Mouse (Mus musculus) kidney, adult 2 months (tissue): ENCODE measurements around the gene Atg7. TPM values are rescaled to one million over a fixed set of nuclear protein-coding genes. Genes with fewer than 3 reads are reported as not detected.

Experiments used
- DNase-seq: peaks from one replicate; pipeline ENCODE4 v3.0.0; 2021
- H3K27ac ChIP-seq: fragments of 200-500 bp; 2 replicates; pipeline ENCODE4 v1.5.1; 2012; ENCODE audit warnings: low read depth, low read length, control low read depth, inconsistent platforms; ENCODE audit not compliant: insufficient read depth
- H3K27me3 ChIP-seq: fragments of 200-500 bp; replicated peaks from 2 replicates; pipeline ENCODE4 v1.6.1; 2012; ENCODE audit warnings: mild to moderate bottlenecking, moderate library complexity, low read length, inconsistent platforms; ENCODE audit not compliant: control insufficient read depth, insufficient read depth
- H3K36me3 ChIP-seq: fragments of 200-500 bp; 2 replicates; pipeline ENCODE4 v1.6.1; 2012; ENCODE audit warnings: mild to moderate bottlenecking, moderate library complexity, low read length, inconsistent platforms; ENCODE audit not compliant: control insufficient read depth, insufficient read depth
- H3K4me1 ChIP-seq: fragments of 200-500 bp; 2 replicates; pipeline ENCODE4 v1.6.1; 2011; ENCODE audit warnings: low read length; ENCODE audit not compliant: control insufficient read depth, insufficient read depth
- H3K4me3 ChIP-seq: fragments of 200-500 bp; 2 replicates; pipeline ENCODE4 v1.5.1; 2011; ENCODE audit warnings: mild to moderate bottlenecking, low read depth, low read length, control low read depth; ENCODE audit not compliant: insufficient read depth
- CTCF ChIP-seq: fragments of 200-500 bp; conservative IDR thresholded peaks from 2 replicates; pipeline ENCODE4 v1.5.1; 2011; ENCODE audit warnings: low read depth, mild to moderate bottlenecking, control low read depth, low read length, moderate library complexity, mixed read lengths; ENCODE audit not compliant: insufficient read depth, insufficient read length
- POLR2A ChIP-seq: fragments of 200-500 bp; IDR thresholded peaks from one replicate; pipeline ENCODE4 v1.6.1; 2011; ENCODE audit warnings: low read depth, low read length, control low read depth
- WGBS: fragments of 180-500 bp; shearing (Covaris S2); methylation state at CpG from one replicate; pipeline ENCODE4 v1.1.7; 2018; 5-methylcytosine and 5-hydroxymethylcytosine counted together
- polyA plus RNA-seq: library from polyadenylated mRNA; depleted of rRNA; stranded (reverse); fragments of >200 nt; gene quantifications from 2 replicates; pipeline ENCODE4 v1.2.3, GENCODE M21; 2012

Gene Atg7
- polyA plus RNA-seq, 1 experiment, result 20.6 TPM

DNA sequence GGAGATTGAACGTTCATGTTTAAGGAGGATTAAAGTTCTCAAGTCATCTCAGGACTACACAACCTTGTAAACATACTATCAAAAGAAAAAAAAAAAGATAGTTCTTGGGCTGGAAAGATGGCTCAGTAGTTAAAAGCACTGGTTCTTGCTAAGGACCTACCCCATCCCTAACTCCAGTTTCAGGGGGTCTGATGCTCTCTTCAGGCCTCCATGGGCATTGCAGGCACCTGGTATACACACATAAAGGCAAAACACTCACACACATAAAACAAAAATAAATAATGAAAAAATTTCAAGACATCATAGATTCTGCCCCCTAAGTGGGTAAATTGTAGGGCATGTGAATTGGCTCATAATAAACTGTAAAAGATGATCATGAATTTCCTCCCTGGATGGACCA lies 42.5 kb downstream of the Atg7 start:
- 91% methylated on average over 1 of the region's 1 CpGs for WGBS
- H3K27ac ChIP-seq, result no peak overlapping the region
- peaks cover 1% of the 10 kb centered on the region; the same call in 1 of the 2 replicates for H3K4me1 ChIP-seq
- H3K27me3 ChIP-seq, result no peaks in the 10 kb centered on the region
- DNase-seq, result no peak
- TF ChIP-seq CTCF (peak; percentile 38; the same call in 1 of the 2 replicates), POLR2A (no peak)
- H3K36me3 ChIP-seq, result peaks cover 1% of the 10 kb centered on the region; the same call in 1 of the 2 replicates
- no peak overlapping the region for H3K4me3 ChIP-seq

- Histone ChIP-seq H3K4me1 (peaks cover 6% of the 10 kb centered on the region; the same call in 1 of the 2 replicates), H3K27ac (no peak overlapping the region), H3K4me3 (no peak overlapping the region), H3K27me3 (no peaks in the 10 kb centered on the region), H3K36me3 (peaks cover 1% of the 10 kb centered on the region; the same call in 1 of the 2 replicates)
- no peak for TF ChIP-seq POLR2A
- no peak for TF ChIP-seq CTCF
- DNase-seq, result no peak
- WGBS, result 96% methylated on average over 1 of the region's 1 CpGs
Measured at GRCm38 (mm10) chr6:114687035-114687434, 44.1 kb downstream of the Atg7 start.

GRCm38 (mm10) chr6:114690661-114691060 lies 47.8 kb downstream of the Atg7 start:
- peak; percentile 52 for DNase-seq
- TF ChIP-seq CTCF (no peak), POLR2A (no peak)
- Histone ChIP-seq H3K36me3 (peaks cover 1% of the 10 kb centered on the region; the same call in 1 of the 2 replicates), H3K27ac (no peak overlapping the region), H3K4me1 (peaks cover 6% of the 10 kb centered on the region; the same call in 1 of the 2 replicates), H3K4me3 (no peak overlapping the region), H3K27me3 (no peaks in the 10 kb centered on the region)
- 9% methylated on average over 2 of the region's 2 CpGs for WGBS

GRCm38 (mm10) chr6:114691530-114691929 lies 48.6 kb downstream of the Atg7 start:
- Histone ChIP-seq H3K36me3 (no peaks in the 10 kb centered on the region), H3K4me1 (peaks cover 6% of the 10 kb centered on the region; the same call in 1 of the 2 replicates)
- WGBS, result 85% methylated on average over 6 of the region's 6 CpGs

GRCm38 (mm10) chr6:114692691-114693090 lies 49.8 kb downstream of the Atg7 start:
- WGBS, result 96% methylated on average over 10 of the region's 10 CpGs
- no peak for DNase-seq
- no peak for TF ChIP-seq CTCF
- no peak for TF ChIP-seq POLR2A
- H3K27ac ChIP-seq, result no peak overlapping the region
- H3K4me3 ChIP-seq, result no peak overlapping the region
- H3K36me3 ChIP-seq, result no peaks in the 10 kb centered on the region
- H3K4me1 ChIP-seq, result peaks cover 6% of the 10 kb centered on the region; the same call in 1 of the 2 replicates
- no peaks in the 10 kb centered on the region for H3K27me3 ChIP-seq

More at GRCm38 (mm10) chr6:114691530-114691929, 48.6 kb downstream of the Atg7 start:
- TF ChIP-seq POLR2A (no peak), CTCF (no peak)
- Histone ChIP-seq H3K27ac (no peak overlapping the region), H3K27me3 (no peaks in the 10 kb centered on the region), H3K4me3 (no peak overlapping the region)
- peak; percentile 14 for DNase-seq

- Histone ChIP-seq H3K4me1 (no peaks in the 10 kb centered on the region), H3K27me3 (no peaks in the 10 kb centered on the region), H3K27ac (no peak overlapping the region), H3K4me3 (no peak overlapping the region), H3K36me3 (no peaks in the 10 kb centered on the region)
- DNase-seq, result peak; percentile 69
- TF ChIP-seq CTCF (peak; percentile 72), POLR2A (no peak)
- 46% methylated on average over 9 of the region's 9 CpGs for WGBS
Measured at GRCm38 (mm10) chr6:114697646-114698490, 55.0 kb downstream of the Atg7 start.

DNA sequence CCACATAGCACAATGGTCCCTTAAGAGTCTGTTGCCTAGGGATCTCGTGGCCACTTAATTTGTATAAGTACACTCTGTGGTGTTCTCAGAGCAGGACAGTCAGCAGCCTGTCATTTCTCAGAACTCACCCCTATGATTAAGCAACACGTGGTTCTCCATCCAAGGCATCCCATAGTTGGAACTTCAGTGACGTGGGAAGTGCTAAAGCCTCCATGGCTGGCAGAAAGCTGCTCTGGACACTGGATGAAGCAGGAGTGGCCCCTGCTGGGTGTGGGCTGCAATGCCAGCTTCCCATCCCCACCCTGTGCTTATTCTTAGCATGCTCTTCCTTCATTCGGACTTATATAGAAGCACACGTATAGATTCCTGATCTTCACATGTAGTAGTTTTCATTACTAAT lies 55.7 kb downstream of the Atg7 start:
- H3K4me3 ChIP-seq, result no peak overlapping the region
- no peak overlapping the region for H3K27ac ChIP-seq
- DNase-seq, result no peak
- no peaks in the 10 kb centered on the region for H3K36me3 ChIP-seq
- TF ChIP-seq POLR2A, result no peak
- TF ChIP-seq CTCF, result no peak
- no peaks in the 10 kb centered on the region for H3K4me1 ChIP-seq
- H3K27me3 ChIP-seq, result no peaks in the 10 kb centered on the region
- WGBS, result 66% methylated on average over 5 of the region's 5 CpGs
